Mouse (Mus musculus) stomach, embryonic 15.5 days (tissue): ENCODE results near the gene Setd1b. TPM values are rescaled to one million over a fixed set of nuclear protein-coding genes. Genes with fewer than 3 reads are reported as not detected.
A peak's percentile ranks its signal among the peaks of the same experiment; 100 is the strongest.

Source experiments
- ATAC-seq: fragments of 200-750 bp; cut with Nextera tagmentation; 2 replicates; pipeline ENCODE4 v1.8.0; 2017; ENCODE audit warnings: low read depth, moderate number of reproducible peaks, moderate TSS enrichment; ENCODE audit not compliant: insufficient read depth, low FRiP score
- H3K27ac ChIP-seq: fragments of 300-500 bp; sonication (generic); 2 replicates; pipeline ENCODE4 v1.5.1; 2015; ENCODE audit warnings: mild to moderate bottlenecking, inconsistent platforms
- H3K27me3 ChIP-seq: fragments of 300-500 bp; sonication (generic); replicated peaks from 2 replicates; pipeline ENCODE4 v1.6.1; 2015; ENCODE audit warnings: inconsistent platforms
- H3K36me3 ChIP-seq: fragments of 300-500 bp; sonication (generic); 2 replicates; pipeline ENCODE4 v1.6.1; 2015; ENCODE audit warnings: inconsistent platforms
- H3K4me1 ChIP-seq: fragments of 300-500 bp; sonication (generic); 2 replicates; pipeline ENCODE4 v1.6.1; 2015; ENCODE audit warnings: inconsistent platforms
- H3K4me2 ChIP-seq: fragments of 300-500 bp; sonication (generic); 2 replicates; pipeline ENCODE4 v1.6.1; 2015; ENCODE audit warnings: mild to moderate bottlenecking, inconsistent platforms
- H3K4me3 ChIP-seq: fragments of 300-500 bp; sonication (generic); replicated peaks from 2 replicates; pipeline ENCODE4 v1.5.1; 2015; ENCODE audit warnings: inconsistent platforms
- H3K9ac ChIP-seq: fragments of 300-500 bp; sonication (generic); 2 replicates; pipeline ENCODE4 v1.6.1; 2015; ENCODE audit warnings: inconsistent platforms
- H3K9me3 ChIP-seq: fragments of 300-500 bp; sonication (generic); 2 replicates; pipeline ENCODE4 v1.6.1; 2016; ENCODE audit warnings: inconsistent platforms
- WGBS: fragments of 180-500 bp; shearing (Covaris S2); methylation state at CpG from one replicate; pipeline ENCODE4 v1.1.7; 2015; 5-methylcytosine and 5-hydroxymethylcytosine counted together
- polyA plus RNA-seq: library from polyadenylated mRNA; unstranded; fragments of >200 nt; fragmentation: Nextera tagmentation; extraction: Ambion mirVana; gene quantifications from 2 replicates; pipeline ENCODE4 v1.2.1, GENCODE M21; 2015

Setd1b gene
- polyA plus RNA-seq = 9.4 and 9.6 TPM in 2 replicates

DNA sequence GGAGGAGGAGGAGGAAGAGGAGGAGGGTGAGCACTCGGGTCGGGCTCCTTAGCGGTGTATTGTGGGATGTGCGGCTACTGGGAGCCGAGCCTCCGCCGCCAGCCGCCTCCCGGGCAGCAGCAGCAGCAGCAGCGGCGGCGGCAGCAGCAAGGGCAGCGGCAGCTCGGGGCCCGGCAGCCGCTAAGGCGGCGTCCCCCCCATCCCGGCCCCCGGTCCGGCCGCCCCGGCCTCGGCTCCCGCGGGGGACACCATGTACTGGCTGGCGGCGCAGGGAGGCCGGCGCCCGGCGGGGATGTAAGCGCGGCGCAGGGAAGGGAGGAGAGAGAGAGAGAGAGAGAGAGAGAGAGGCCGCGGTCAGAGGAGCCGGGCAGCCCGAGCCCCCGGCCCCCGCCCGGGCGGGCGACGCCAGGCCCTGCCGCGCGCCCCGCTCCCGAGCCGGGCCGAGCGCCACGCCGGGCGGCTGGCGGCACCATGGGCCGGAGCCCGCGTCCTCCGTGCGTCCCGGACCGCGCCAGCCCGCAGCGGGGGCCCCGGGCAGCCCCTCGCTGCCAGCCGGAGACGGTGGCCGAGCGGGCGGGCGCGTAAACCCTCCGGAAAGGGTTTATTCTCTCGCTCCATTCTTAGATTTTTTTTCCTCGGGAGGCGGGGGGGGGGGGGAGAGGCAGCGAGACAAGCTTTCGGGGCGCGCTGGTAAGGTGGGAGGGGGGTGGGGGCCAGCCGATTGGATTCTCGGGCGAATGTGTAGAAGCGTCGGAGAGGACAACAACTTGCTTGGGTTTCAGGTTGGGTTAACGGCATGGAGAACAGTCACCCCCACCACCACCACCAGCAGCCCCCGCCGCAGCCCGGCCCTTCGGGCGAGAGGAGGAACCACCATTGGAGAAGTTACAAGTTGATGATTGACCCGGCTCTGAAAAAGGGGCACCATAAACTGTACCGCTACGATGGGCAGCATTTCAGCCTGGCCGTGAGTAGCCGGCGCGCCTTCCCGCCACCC is at the start of gene Setd1b:
Gene Setd1b (plus strand): TSS at position 33 of the 997 bp plus-strand sequence.
- Histone ChIP-seq H3K9me3 (no peaks in the 10 kb centered on the region), H3K4me1 (peaks cover 27% of the 10 kb centered on the region), H3K27me3 (no peaks in the 10 kb centered on the region), H3K36me3 (peaks cover 11% of the 10 kb centered on the region), H3K27ac (peak within 1 kb of the TSS; percentile 100), H3K4me2 (peak within 1 kb of the TSS; percentile 90), H3K9ac (peak within 1 kb of the TSS; percentile 98), H3K4me3 (peak within 1 kb of the TSS; percentile 90)
- ATAC-seq = 0 out of 2 replicates have a peak, but pooled peaks have one; percentile 19
- under 1% methylated on average over 84 of the region's 103 CpGs for WGBS

DNA sequence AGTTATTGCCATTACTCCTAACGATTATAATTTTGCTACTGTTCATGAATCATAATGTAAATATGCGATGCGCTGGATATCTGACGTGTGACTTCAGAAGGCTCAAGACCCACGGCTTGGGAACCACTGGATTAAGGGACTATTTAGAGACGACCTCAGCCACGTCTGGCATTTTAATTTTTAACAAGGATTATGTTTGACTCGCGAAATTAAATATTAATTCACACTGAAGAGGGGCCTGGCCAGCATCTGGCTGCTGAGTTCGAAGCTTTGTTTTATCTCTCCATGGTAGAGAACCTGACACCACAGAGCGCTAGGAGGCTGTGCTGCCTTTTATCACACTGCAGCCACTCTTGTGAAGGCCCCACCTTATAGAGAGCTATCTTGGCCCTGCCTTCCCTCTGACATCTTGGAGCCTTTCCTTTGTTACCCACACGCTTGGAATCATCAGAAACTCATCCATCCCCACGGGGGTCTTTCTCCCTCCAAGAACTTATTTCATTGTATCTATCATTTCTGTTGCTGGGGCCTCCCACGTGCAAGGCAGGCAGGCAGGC is 48.8 kb upstream of the Setd1b start:
- H3K36me3 ChIP-seq = no peaks in the 10 kb centered on the region
- no peaks in the 10 kb centered on the region for H3K4me1 ChIP-seq
- H3K4me3 ChIP-seq = no peak overlapping the region
- H3K27me3 ChIP-seq = no peaks in the 10 kb centered on the region
- no peaks in the 10 kb centered on the region for H3K9me3 ChIP-seq
- H3K4me2 ChIP-seq = no peak overlapping the region
- no peak overlapping the region for H3K9ac ChIP-seq
- ATAC-seq = peak; percentile 80; the same call in 1 of the 2 replicates
- no peak overlapping the region for H3K27ac ChIP-seq
- WGBS = 64% methylated on average over 14 of the region's 14 CpGs

DNA sequence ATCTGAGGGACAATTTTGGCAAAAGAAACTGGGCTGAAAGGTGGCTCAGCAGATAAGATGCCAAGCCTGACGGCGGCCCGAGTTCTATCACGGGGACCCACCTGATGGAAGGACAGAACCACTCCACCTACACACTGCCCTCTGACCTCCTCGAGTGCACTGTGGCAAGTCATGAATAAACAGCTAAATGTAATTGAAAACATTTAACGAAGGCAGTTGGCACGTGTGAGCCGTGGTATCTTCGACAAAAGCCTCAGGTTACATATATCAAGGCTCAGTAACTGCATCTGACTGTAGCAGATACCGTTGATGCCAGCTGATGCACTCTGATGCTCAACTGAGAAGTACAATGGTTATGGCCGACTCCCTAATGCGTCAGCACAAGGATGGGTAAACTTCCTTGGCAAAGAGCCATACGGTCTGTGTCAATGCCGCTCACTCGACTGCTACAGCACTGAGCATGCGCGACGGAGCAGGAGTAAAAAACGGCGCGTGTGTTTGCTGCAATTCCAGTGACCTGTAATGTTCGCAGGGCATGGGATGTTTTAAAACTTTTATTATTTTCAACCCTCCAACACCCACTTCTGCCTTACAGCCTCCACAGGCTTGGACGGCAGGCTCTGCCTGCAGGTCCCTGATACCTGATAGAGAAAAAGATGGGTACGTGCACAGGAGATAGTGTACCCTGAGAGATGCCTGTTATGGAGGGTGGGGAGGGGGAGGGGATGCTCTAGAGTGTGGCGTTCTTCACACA is 47.6 kb upstream of the Setd1b start:
- no peak overlapping the region for H3K4me3 ChIP-seq
- H3K9ac ChIP-seq = no peak overlapping the region
- no peaks in the 10 kb centered on the region for H3K27me3 ChIP-seq
- no peaks in the 10 kb centered on the region for H3K4me1 ChIP-seq
- 67% methylated on average over 25 of the region's 25 CpGs for WGBS
- no peaks in the 10 kb centered on the region for H3K36me3 ChIP-seq
- peak; percentile 84 for ATAC-seq
- H3K9me3 ChIP-seq = no peaks in the 10 kb centered on the region
- no peak overlapping the region for H3K27ac ChIP-seq
- no peak overlapping the region for H3K4me2 ChIP-seq

DNA sequence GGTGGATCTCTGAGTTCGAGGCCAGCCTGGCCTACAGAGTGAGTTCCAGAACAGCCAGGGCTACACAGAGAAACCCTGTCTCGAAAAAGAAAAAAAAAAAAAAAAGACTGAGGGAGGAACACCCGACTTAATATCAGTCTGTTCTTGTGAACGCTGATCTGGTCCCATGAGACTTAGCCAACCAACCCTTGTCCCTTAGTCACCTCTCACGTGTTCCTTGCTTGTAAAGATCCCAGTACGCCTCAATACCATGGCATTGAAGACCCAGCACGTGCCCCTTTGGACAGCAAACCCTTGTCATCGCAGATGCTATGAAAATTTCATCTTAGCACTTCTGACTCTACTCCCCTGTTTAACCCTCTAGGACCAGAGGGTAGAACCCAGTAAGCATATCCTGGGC is 45.7 kb upstream of the Setd1b start:
- no peak overlapping the region for H3K27ac ChIP-seq
- H3K9me3 ChIP-seq = no peaks in the 10 kb centered on the region
- no peaks in the 10 kb centered on the region for H3K36me3 ChIP-seq
- no peak overlapping the region for H3K4me3 ChIP-seq
- H3K4me1 ChIP-seq = no peaks in the 10 kb centered on the region
- H3K4me2 ChIP-seq = no peak overlapping the region
- 88% methylated on average over 8 of the region's 8 CpGs for WGBS
- no peaks in the 10 kb centered on the region for H3K27me3 ChIP-seq
- H3K9ac ChIP-seq = no peak overlapping the region
- no peak for ATAC-seq

DNA sequence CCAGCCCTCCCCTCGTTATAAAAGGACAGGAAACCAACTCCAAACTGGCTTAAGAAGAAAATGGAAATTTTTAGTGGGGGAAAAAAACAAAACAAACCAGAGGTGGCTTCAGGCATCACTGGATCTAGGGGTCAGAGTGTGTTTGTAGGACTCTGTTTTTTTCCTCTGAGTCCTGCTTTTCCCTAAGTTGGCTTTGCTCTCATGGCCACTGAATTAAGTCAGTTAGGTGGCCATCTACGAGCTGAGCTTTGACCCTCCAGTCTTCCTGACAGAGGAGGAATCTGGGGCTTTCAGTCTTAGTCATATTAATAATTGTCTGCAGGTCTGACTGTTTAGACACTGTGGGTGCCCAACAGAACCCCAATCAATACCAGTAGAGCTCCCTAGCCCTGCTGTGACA is 43.5 kb upstream of the Setd1b start:
- Histone ChIP-seq H3K36me3 (no peaks in the 10 kb centered on the region), H3K9me3 (no peaks in the 10 kb centered on the region), H3K27ac (no peak overlapping the region), H3K27me3 (no peaks in the 10 kb centered on the region), H3K4me2 (no peak overlapping the region), H3K9ac (no peak overlapping the region), H3K4me1 (no peaks in the 10 kb centered on the region), H3K4me3 (no peak overlapping the region)
- ATAC-seq = no peak
- WGBS = 84% methylated on average over 2 of the region's 2 CpGs

DNA sequence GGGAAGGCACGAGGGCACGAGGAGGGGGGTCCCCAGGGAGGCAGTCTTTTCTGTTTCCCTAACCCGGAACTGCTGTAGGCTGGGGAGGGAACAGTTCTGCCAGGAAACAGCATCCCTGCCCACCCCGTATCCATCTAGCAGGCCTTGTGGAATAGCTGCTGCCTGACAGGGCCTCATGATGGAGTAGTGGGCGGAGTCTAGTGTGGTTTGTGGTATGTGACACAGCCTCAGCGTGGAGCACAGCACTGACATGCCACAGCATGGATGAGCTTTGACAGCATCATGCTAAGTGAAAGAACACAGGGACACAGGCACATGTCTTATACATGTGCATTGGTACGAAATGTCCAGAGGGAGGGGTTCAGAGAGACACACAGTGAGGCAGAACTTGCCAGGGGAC is 39.6 kb upstream of the Setd1b start:
- H3K4me1 ChIP-seq = 0 out of 2 replicates have a peak, but pooled peaks cover 2% of the 10 kb centered on the region
- no peak overlapping the region for H3K4me2 ChIP-seq
- no peak for ATAC-seq
- no peaks in the 10 kb centered on the region for H3K36me3 ChIP-seq
- WGBS = 46% methylated on average over 7 of the region's 7 CpGs
- H3K9ac ChIP-seq = no peak overlapping the region
- no peak overlapping the region for H3K27ac ChIP-seq
- no peak overlapping the region for H3K4me3 ChIP-seq
- H3K9me3 ChIP-seq = no peaks in the 10 kb centered on the region
- no peaks in the 10 kb centered on the region for H3K27me3 ChIP-seq

DNA sequence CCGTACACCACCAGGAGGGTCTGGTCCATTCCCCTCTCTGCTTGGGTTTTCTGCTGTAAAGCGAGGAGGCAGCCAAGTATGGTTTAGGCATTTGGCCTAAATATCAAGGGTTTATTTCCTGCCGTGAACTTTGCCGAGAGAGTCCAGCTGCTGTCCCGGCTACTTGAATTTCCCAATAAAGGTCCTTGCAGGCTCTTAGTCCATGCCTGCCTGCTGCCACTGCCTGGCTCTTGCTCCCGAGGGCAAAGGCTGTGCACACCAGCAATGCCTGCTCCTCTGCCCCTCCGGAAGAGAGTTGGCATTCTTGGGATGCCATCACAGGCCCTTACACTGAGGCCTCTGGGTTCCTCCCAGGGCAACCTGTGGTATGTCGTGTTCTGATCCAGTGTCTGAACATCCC is 38.4 kb upstream of the Setd1b start:
- H3K36me3 ChIP-seq = no peaks in the 10 kb centered on the region
- H3K27me3 ChIP-seq = no peaks in the 10 kb centered on the region
- H3K4me3 ChIP-seq = no peak overlapping the region
- ATAC-seq = no peak
- 0 out of 2 replicates have a peak, but pooled peaks cover 2% of the 10 kb centered on the region for H3K4me1 ChIP-seq
- WGBS = 58% methylated on average over 8 of the region's 8 CpGs
- no peak overlapping the region for H3K9ac ChIP-seq
- H3K4me2 ChIP-seq = no peak overlapping the region
- H3K27ac ChIP-seq = no peak overlapping the region; the same call in 1 of the 2 replicates
- no peaks in the 10 kb centered on the region for H3K9me3 ChIP-seq

DNA sequence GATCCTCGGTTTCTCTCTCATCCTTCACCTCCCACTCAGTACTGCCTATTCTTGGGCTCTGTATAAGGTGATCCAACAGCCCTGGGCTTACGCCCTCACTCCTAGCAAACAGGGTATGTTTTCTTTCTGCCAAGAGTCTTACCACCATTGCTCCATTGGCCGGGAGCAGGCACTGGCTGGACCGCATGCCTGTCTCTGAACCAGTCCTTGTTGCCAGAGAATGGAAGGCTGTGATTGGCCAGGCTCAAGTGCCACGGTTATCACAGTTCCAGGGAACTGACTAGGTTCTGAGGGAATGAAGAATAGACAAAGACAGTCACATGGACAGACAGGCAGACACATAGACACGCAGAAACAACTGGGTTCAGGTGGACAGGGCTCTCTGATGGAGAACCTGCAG is 37.2 kb upstream of the Setd1b start:
- H3K4me2 ChIP-seq = no peak overlapping the region
- no peaks in the 10 kb centered on the region for H3K27me3 ChIP-seq
- H3K27ac ChIP-seq = no peak overlapping the region
- H3K4me1 ChIP-seq = 0 out of 2 replicates have a peak, but pooled peaks cover 7% of the 10 kb centered on the region
- no peak for ATAC-seq
- no peak overlapping the region for H3K4me3 ChIP-seq
- no peaks in the 10 kb centered on the region for H3K36me3 ChIP-seq
- WGBS = 81% methylated on average over 6 of the region's 6 CpGs
- no peak overlapping the region for H3K9ac ChIP-seq
- H3K9me3 ChIP-seq = no peaks in the 10 kb centered on the region

DNA sequence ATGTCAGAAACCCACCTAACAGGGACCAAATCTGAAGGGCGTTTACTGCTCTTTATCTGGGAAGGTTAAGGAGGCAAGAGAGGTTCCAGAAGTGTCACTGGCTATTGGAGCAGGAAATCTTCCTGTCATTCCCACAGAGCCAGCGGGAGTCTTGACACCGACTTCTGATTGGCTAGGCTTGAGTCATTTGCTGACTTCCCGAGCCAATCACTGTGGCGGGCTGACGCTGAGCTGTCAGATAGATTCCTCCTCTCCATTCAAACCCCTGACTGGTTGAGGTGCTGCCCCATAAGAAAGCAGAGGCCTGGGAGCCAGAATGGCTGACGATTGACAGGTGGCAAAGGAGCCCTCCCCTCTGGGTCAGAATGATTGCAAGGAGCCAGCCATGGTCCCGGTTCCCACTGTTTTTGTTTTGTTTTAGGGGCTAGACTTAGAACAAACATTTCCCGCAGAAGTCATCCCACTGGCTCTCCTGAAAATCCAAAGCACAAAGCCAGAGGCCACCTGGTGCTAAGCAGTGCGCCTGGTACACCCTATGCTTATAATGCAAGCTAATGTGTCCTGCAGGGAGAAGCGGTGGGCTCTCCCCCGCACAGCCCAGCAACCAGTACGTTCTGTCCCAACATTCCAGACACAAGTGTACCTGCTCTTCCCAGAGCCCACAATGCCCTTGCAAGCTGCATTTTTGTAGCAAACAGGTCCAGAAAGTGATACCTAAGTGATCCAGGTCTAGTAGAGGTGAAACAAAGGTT is 32.4 kb upstream of the Setd1b start:
- Histone ChIP-seq H3K9ac (no peak overlapping the region), H3K4me3 (no peak overlapping the region), H3K27me3 (no peaks in the 10 kb centered on the region), H3K4me2 (no peak overlapping the region), H3K36me3 (no peaks in the 10 kb centered on the region), H3K4me1 (0 out of 2 replicates have a peak, but pooled peaks cover 5% of the 10 kb centered on the region), H3K27ac (no peak overlapping the region), H3K9me3 (no peaks in the 10 kb centered on the region)
- 36% methylated on average over 13 of the region's 13 CpGs for WGBS
- ATAC-seq = no peak

DNA sequence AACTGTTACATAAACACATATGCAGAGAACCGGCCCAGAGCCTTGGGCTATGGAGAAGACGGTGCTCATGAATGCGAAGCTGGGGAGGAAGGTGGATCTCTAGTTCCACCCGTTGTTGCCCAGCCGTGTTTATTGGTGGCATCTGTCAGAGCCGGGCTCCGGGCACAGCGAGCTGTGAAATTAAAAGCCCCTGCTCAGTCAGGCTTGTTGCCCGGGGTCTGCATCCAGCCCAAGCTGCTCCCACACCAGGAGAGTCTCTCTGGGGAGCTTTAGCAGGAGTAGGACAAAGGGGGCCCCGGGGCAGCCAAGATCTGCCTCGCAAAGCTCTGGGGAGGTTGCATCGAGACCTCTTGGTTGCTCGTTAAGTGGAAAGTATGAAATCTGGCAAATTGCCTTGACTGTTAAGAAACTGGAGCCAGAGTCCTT is 31.7 kb upstream of the Setd1b start:
- no peak overlapping the region for H3K4me3 ChIP-seq
- H3K9me3 ChIP-seq = no peaks in the 10 kb centered on the region
- H3K27me3 ChIP-seq = no peaks in the 10 kb centered on the region
- H3K9ac ChIP-seq = no peak overlapping the region
- 0 out of 2 replicates have a peak, but pooled peaks cover 5% of the 10 kb centered on the region for H3K4me1 ChIP-seq
- no peaks in the 10 kb centered on the region for H3K36me3 ChIP-seq
- no peak for ATAC-seq
- 81% methylated on average over 13 of the region's 13 CpGs for WGBS
- H3K4me2 ChIP-seq = no peak overlapping the region
- H3K27ac ChIP-seq = no peak overlapping the region

DNA sequence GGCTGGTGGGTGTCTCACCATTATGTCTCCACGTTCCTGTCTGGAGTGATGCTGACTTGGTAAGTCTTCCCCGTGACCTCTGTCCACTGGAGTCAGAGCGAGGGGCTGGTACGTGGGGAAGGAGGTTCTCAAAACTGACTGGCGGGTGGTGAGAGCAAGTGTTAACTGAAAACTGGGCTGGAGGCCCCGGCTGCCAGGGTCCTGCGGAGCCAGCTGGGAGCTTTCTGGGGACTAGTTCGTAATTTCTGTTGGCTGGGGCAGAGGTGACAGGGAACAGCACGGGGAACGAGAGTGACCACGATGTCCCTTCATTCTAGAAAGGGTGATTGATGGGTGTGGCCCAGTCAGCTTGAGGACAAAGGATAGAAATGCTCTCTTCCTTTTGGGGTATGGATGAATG is 27.9 kb upstream of the Setd1b start:
- WGBS = 58% methylated on average over 11 of the region's 11 CpGs
- Histone ChIP-seq H3K27me3 (no peaks in the 10 kb centered on the region), H3K4me2 (no peak overlapping the region), H3K27ac (no peak overlapping the region), H3K9ac (no peak overlapping the region), H3K4me1 (0 out of 2 replicates have a peak, but pooled peaks cover 8% of the 10 kb centered on the region), H3K36me3 (no peaks in the 10 kb centered on the region; the same call in 1 of the 2 replicates), H3K4me3 (no peak overlapping the region), H3K9me3 (no peaks in the 10 kb centered on the region)
- no peak for ATAC-seq
